Mouse (Mus musculus): ENCODE data around the gene Efcab2.
A peak's percentile ranks its signal among the peaks of the same experiment; 100 is the strongest.
"Not testable (repeated sequence)": the region's sequence is repeated elsewhere in the genome, so short reads cannot be mapped to it uniquely, and the experiment has no call there.

Gene Efcab2

DNA sequence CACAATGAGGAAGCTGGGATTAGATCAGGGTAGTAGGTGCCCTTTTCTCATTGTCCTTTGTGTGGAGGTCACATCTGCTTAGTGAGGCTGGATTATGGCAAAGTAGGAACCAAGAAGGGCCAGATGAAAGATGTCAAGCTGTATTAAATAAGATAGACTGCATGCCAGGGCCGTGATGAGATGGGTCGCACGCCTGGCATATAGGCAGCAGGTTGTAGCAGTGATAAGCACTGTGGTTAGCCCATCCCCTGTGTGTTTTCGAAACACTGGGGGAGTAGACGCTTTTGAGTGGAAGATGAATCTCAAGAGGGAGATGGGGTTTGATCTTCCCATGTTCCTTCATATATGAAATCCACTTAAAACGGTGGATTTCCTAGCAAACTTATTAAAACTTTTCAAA is 3.9 kb upstream of the Efcab2 start:
- no peak for DNase-seq (ENCODE audit: low read depth, low spot score)

DNA sequence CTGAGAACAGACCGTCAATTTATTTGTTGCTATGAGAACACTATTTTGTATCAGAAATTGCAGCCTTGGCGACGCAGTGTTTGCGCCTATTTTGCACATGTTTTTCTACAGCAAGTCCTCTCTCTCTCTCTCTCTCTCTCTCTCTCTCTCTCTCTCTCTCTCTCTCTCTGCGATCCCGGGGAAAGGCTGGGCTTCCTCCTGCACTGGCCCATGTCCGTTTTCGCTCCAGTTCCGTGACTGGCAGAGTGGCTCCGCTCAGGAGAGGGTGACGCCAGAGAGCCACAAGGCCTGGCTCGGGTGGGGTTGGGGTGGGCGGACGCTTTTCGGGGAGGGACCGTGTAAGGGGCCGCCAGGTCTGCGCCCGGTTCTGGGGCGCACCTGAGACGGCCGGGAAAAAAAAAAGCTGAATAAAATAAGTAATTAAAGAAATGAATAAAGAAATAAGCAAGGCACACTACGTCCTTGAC is 407 bp upstream of the Efcab2 start:
- peak; percentile 84 for DNase-seq (ENCODE audit: low read depth, low spot score)

DNA sequence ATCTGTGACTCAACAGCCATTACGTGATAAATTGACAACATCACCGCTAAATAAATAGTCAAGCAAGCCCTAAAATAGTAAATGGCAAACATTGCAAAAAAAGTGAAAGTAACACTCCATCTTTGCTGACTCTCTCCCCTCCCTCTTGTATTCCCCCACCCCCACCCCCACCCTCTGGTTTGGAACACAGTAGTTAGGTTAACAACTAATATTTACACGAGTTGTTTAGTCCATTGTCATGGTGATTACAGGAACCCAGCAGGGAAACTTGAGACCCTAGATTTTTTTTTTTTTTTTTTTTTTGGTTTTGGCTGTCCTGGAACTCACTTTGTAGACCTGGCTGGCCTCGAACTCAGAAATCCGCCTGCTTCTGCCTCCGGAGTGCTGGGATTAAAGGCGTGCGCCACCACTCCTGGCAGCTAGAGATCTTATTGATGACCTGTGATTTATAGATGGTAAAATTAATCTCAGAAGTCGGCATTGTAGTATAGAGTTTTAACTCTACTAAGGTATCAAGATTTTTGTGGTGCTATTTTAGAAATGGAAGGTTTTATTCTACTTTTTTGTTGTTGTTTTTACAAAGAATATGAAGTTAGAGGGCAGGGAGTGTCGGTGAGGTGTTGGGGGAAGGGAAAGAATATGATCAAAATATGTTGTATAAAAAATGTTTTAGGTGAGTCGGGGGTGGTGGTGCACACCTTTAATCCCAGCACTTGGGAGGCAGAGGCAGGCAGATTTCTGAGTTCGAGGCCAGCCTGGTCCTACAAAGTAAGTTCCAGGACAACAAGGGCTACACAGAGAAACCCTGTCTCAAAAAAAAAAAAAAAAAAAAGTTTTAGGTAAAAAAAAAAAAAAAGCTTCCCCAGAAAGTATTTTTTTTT is 1.1 kb downstream of the Efcab2 start:
- DNase-seq (ENCODE audit: low read depth, low spot score): no peak

- no peak for DNase-seq (ENCODE audit: low read depth, low spot score)
Measured at GRCm38 (mm10) chr1:178407651-178408050, 1.8 kb downstream of the Efcab2 start.

- no peak for DNase-seq (ENCODE audit: low read depth, low spot score)
Measured at GRCm38 (mm10) chr1:178408901-178409361, 3.0 kb downstream of the Efcab2 start.

DNA sequence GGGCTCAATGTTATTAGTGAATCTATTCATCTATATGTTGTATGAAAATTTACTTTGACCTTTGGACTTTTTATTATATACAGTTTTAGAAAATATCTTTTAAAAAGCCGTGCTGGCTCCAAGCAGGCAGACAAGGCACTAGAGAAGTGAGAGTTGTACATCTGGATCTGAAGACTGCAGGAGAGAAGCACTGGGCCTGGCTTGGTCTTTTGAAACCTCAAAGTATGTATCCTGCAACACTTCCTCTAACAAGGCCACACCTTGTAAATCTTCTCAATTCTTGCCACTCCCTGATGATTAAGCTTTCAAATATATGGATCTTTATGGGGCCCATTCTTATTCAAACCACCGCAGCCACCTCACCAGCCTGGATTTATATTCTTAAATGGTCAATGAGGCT is 7.5 kb downstream of the Efcab2 start:
- not testable (repeated sequence) for DNase-seq (ENCODE audit: low read depth, low spot score)

GRCm38 (mm10) chr1:178419608-178420007 is 13.7 kb downstream of the Efcab2 start:
- no peak for DNase-seq (ENCODE audit: low read depth, low spot score)

- no peak for DNase-seq (ENCODE audit: low read depth, low spot score)
Measured at GRCm38 (mm10) chr1:178423662-178424061, 17.8 kb downstream of the Efcab2 start.

- no peak for DNase-seq (ENCODE audit: low read depth, low spot score)
Measured at GRCm38 (mm10) chr1:178431619-178432444, 25.9 kb downstream of the Efcab2 start.

- DNase-seq (ENCODE audit: low read depth, low spot score): no peak
Measured at GRCm38 (mm10) chr1:178433619-178434018, 27.7 kb downstream of the Efcab2 start.

DNA sequence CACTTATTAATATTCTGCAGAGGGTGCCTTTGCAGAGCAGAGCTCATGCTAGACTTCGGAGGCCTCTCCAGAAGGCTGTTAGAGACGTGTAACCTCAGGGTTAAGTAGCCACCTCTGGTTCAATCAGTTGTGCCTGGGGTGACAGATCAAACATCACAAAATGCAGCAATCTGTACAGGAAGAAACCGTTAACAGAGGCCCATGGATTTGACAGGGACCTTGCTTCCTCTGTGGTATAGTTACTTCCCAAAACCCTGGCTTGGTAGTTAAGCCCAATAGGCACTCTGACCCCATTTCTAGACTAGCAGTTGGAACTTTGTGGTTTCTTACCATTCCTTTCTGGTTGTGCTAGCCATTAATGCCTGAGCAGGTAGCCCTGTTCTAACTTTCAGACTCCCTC is 38.5 kb downstream of the Efcab2 start:
- no peak for DNase-seq (ENCODE audit: low read depth, low spot score)

DNA sequence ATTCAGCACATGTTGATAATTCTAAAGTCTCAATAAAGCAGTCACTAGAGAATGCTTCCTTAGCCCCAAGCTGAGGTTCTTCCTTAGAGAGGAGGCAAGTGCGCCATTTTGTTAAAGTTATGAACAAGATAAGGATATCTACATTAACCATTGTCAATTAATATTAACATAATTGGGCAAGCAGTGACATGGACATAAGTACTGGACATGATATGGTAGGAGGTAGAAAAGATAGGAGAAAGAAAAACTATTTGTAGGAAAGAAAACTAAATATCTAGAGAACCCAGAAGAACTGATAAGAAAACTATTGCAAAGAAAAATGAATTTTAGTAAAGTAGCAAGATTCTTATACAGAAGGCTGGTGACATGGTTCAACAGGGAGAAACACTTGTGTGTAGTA is 41.2 kb downstream of the Efcab2 start:
- DNase-seq (ENCODE audit: low read depth, low spot score): no peak

- DNase-seq (ENCODE audit: low read depth, low spot score): no peak
Measured at GRCm38 (mm10) chr1:178448271-178448744, 42.4 kb downstream of the Efcab2 start.

DNA sequence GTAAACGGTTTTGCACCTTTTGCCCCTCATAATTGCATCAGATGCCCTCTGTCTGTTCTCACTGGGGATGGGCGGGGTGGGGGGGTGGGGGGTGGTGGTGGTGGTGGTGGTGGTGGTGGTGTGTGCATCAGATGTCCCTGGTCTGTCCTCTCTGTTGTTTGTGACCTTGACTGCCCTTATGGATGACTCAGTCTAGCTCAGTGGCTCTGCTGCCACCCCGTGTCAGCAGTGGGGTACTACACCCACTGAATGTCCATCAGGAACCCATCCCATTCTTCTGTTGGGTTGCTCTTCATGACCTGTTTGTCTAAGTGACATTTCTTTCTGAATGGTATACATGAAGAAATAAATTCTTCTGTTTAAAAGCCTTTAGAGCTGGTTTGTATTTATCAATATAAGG is 43.3 kb downstream of the Efcab2 start:
- peak; percentile 85 for DNase-seq (ENCODE audit: low read depth, low spot score)

DNA sequence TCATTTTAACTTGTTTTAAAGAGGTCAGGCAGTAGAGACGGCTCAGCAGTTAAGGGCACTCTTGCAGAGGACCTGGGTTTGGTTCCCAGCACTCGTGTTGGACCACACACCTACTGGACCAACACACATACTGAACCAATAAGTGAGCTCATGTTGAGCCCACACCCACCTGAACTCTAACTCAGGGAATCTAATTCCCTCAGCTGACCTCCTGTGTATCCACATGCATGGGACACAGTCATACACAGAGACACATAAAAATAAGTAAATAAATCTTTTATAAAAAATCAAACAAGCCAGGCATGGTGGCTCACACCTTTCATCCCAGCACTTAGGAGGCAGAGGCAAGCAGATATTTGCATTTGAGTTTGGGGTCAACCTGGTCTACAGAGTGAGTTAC is 44.0 kb downstream of the Efcab2 start:
- no peak for DNase-seq (ENCODE audit: low read depth, low spot score)

GRCm38 (mm10) chr1:178454125-178454524 is 48.2 kb downstream of the Efcab2 start:
- peak; percentile 25 for DNase-seq (ENCODE audit: low read depth, low spot score)

DNA sequence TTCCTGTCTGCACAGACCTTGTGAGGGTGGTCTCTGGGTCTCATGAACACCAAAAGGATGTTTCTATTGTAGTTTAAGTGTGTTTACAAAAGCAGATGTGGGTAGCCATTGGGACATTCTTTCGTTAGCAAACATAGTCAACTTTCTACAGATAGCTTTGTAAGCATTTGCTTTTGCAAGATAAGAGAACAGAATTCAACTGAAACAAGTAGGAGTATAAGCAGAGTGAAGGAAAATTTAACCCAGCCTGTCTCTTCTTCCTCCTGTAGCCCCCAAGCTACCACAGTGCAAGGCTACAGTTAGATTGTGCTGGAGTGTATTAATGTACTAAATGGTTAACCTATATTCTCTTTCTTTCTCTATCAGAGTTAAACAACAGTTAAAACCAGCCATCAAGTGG is 49.2 kb downstream of the Efcab2 start:
- DNase-seq (ENCODE audit: low read depth, low spot score): no peak

DNA sequence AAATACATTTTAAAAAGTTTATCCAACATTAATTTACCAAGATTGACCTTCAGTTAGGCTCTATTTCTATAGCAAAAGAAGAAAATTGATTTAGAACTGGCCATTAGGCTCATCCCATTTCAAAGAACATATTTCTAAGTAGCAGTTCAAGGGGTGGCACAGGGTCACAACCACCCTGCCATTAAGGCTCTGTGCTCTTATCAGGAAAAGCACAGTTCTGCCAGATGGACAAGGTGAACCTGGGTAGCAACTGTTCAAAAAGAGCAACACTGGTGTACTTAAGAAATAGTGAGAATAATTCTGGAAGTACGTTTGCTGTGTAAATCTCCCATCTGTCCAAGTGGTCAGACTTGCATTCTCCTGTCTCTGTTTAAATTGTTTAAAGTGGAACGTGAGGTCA is 52.1 kb downstream of the Efcab2 start:
- no peak for DNase-seq (ENCODE audit: low read depth, low spot score)

GRCm38 (mm10) chr1:178463712-178464111 is 57.8 kb downstream of the Efcab2 start:
- peak; percentile 94 for DNase-seq (ENCODE audit: low read depth, low spot score)

GRCm38 (mm10) chr1:178464140-178464539 is 58.3 kb downstream of the Efcab2 start:
- no peak for DNase-seq (ENCODE audit: low read depth, low spot score)

DNA sequence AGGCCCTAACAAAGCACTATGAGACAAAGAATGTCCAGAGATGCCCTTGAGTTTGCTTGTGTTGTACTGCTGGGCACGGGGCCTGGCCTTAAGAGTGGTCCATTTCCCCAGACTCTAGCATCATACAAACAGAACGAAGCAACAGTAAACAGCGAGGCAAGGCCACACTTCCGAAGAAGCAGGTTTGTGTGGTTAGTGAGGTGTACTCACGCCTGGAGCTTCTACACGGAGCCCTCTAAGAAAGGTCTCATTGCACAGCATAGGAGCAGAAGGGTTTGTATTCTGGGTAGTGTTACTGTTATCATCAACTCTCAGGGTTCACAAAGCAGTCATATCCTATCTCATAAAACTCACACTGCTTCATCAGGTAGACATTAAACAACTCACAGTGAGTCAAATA is 61.7 kb downstream of the Efcab2 start:
- DNase-seq (ENCODE audit: low read depth, low spot score): no peak

- DNase-seq (ENCODE audit: low read depth, low spot score): peak; percentile 81
Measured at GRCm38 (mm10) chr1:178468280-178468679, 62.4 kb downstream of the Efcab2 start.
